Mouse (Mus musculus): ENCODE data around the gene Arhgef11.

GRCm38 (mm10) chr3:87761408-87762375, 144.3 kb downstream of the Arhgef11 start:
- TF ChIP-seq CTCF (IDR thresholded peaks at IDR 0.05; ENCODE audit: insufficient read depth, low read length) (no peak), POLR2A (IDR thresholded peaks at IDR 0.05; ENCODE audit: borderline replicate concordance, extremely low read depth, low read depth, low read length) (no peak)
